Mouse (Mus musculus): ENCODE data around the gene Rrad.
"Not testable (repeated sequence)": the region's sequence is repeated elsewhere in the genome, so short reads cannot be mapped to it uniquely, and the experiment has no call there.

Gene Rrad

DNA sequence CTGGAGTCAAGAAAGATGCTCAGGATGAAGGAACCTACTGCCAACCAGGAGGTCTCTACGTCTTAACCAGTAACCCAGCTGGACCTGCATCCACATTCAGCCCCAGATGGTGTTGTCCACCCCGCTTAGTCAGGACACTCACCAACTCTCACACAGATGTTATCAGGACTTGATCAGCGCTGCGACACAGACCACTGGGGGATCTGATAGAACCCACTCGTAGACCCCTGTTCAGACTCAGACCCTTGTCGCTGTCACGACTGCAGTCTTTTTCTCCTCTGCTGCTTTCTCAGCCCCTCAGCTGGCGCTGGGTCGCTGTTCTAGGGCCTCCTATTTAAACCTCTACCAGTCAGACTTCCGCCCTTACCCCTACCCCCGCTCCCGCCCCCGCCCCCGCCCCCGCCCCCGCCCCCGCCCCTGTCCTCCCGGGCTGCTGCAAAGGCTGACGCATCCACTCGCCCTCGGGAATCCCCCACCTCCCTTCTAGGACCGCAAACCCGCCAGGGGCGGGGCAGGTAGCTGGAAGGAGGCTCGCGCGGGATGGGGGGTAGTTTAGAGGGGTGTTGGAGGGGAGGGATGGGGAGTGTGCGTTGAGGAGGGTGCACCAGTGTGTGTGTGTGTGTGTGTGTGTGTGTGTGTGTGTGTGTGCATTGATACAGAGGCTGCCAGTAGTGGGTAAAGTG, at the start of gene Rrad:
TSS of gene Rrad (minus strand) at position 347 of the 683 bp plus-strand sequence.
- DNase-seq (ENCODE audit: low spot score in 2 of 2) = peak; percentile 26 to 66

DNA sequence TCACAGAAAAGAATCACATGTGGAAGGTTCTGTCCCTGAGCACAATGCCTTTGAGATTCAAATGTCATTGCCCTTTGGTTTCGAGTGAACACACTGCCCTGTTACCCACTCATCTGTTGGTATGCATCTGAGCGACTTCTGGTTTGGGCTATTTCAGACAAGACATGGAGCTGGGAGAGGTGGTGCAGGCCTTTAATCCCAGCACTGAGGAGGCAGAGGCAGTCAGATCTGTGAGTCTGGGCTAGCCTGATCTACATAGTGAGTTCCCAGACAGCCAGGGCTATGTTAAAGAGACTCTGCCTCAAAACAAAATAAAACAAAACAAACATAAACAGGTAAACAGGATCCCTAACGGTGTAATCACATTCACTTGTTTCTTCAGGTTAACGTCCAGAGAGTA, 24.5 kb upstream of the Rrad start:
- no peak for DNase-seq (ENCODE audit: low spot score in 2 of 2)

DNA sequence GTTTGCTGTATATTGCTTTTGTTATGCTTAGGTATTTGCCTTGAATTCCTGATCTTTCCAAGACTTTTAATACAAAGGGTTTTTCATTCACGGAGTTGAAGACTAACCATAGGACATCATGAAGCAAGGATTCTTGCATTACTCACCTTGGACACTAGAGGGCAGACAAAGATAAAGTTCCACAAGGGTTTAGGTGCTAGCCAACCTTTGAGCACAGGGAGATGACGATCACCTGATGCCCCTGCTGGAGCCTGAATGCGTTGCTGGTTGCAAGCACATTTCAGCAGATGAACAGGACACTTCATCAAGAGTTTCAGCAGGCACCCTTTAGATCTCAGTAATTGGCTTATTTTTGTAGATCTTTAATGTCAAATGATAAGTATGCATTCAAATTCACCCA, 23.9 kb upstream of the Rrad start:
- peak; percentile 38 to 73 for DNase-seq (ENCODE audit: low spot score in 2 of 2)

DNA sequence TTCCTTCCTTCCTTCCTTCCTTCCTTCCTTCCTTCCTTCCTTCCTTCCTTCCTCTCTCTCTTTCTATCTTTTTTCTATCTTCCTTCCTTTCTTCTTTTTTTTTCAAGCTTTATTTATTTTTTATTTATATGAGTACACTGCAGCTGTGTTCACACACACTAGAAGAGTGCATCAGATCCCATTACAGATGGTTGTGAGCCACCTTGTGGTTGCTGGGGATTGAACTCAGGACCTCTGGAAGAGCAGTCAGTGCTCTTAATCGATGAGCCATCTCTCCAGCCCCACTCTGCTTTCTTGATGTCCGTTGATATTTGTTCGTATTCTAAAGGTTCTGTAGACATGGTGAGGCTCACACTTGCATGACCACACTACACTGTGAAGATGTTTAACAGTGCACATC, 13.1 kb upstream of the Rrad start:
- DNase-seq (ENCODE audit: low spot score in 2 of 2) = not testable (repeated sequence)

DNA sequence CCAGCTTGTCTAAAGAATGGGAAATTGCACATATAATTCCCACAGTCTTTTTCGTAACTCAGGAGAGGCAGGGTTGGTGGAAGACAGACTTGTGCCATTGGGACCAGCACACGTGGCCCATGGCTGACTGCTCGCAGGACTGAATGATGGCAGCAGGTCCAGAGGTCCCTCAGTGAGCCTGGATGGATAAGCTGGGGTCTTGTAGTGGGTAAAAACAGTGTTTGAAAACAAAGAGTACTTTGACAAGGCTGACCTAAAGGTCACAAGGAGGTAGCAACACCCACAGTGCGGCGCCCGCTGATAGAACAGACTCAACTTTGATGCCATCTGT, 11.2 kb upstream of the Rrad start:
- no peak for DNase-seq (ENCODE audit: low spot score in 2 of 2)

DNA sequence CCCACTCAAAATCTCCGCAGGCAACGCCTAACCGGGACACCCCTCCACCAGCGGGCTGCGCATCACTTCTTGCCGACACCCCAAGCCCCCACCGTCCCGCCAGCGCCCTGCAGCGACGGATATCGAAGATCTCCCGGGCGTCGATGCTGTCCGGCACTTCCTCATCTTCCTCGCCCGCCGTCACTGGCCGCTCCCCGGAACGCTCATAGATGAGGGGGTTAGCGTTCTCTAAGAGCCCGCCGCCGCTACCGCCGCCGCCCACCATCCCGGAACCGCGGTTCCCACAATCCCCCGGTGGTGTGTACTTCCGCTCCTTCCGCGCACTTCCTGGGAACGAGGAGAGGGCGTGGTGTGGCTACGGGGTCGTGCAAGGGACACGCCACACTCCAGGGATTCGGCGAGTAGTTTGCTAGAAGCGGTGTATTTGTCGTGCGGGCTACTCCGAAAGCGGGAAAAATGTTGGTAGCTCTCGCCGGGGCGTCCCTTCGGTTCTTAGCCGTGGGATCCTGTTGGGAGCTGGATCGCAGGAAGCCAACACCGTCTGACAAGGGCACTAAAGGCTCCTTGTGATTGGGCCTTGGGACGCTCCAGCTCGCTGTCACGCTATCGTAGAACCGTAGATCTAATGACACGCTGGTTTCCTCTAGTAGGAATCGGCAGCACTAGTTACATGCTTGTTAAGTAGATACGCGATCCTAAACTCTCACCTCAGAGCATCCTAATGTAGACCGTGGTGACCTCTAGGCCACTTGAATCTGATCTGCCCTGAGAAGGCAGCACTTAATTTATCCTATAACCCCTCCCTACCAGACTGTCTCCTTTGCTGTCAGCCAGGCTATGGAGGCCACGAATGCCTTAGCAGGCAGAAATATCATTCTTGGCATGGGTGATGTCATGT, 10.5 kb upstream of the Rrad start, which contains the start of gene Ciao2b:
TSS of gene Ciao2b (minus strand) at position 540 of the 898 bp plus-strand sequence.
- DNase-seq (ENCODE audit: low spot score in 2 of 2) = peak; percentile 73 to 81

DNA sequence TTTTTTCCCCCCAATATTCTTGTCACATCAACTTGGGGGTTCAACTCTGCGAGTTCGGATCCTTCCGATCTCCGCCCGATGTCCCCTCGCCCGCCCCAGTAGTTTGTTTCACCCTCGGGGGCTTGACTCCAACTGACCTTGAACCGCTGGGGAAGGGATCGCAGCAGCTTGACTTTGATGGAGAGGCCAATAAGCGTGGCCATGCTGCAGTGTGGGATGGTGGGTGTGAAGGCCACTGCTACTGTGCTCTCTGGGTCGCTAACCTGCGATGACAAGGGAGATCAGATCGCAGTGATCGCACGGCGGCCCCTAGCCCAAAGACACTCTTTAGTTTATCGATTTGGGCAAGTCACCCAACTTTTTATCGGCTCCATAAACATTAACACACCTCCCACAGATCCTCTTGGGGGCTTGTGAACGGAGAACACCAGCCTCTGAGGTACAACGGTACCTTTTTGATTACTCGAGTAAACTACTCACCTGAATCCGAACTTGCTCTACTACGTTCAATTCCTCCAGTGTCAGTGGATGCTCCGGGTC, 9.8 kb upstream of the Rrad start:
- peak in 1 of 2 experiments; percentile 19 for DNase-seq (ENCODE audit: low spot score in 2 of 2)

DNA sequence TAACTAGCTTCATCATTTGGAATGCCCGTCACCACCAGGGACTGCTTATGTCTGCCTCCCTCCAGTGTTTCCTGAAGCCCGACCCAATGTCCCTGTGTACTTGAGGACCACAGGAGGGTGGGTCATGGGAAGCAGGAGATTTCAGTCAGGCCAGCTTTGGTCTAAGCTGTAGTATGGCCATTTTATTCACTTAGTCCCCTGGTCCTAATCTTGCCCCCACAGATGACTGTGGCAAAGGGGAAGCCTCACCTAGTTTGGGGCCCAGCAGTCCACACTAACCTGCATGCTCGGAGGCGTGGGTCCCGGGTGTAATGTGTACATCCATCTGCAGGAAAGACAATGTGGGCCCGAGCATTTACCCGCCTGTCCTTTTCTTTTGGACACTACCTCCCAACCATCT, 9.1 kb upstream of the Rrad start:
- peak in 1 of 2 experiments; percentile 13 for DNase-seq (ENCODE audit: low spot score in 2 of 2)

DNA sequence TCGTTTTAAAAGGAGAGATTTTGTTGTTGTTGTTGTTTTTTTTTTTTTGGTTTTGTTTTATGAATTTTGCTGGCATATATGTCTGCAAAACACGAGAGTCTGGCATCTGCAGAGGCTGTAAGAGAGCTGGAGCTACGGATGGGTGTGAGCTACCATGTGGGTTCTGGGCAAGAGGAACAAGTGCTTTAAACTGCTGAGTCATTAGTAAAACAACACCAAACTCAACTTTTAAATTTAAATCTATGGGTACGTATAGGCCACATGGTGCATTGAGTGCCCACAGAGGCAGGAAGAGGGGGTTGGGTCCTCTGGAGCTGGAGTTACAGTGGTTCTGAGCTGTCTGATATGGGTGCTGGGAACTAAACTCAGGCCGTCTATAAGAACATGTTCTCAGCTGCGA, 6.9 kb upstream of the Rrad start:
- peak in 1 of 2 experiments; percentile 6 for DNase-seq (ENCODE audit: low spot score in 2 of 2)

DNA sequence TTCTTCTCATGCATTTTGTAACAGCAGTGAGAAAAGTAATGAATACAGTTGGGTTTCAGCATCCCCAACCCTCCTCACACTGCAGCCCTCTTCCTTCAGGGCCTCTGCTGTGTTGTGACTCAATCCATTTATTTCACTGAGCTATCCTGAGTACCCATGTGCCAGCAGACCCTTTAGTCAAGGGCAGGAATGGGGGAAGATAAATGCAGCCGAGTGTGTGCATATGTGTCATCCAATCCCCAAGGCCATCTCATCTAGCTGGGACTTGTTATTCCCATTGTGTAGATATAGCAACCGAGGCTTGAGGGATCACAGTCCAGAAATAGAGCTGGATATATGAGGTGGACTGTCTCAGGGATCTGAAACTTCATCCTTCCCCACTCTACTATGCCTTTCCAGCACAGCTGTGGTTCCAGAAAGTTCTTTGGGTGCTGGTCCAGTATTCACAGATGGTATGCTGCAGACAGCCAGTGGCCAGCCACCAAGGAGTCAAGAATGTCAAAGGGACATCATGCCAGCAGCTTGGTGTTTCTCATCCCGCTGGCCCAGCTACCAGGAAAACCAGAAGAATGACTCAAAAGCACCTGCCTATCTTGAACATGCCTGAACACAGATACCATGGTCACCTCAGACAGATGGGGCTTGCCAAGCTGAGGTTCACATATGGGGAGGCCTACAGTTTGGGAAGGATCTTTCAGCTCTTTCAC, 4.0 kb upstream of the Rrad start:
- peak; percentile 3 to 5 for DNase-seq (ENCODE audit: low spot score in 2 of 2)

DNA sequence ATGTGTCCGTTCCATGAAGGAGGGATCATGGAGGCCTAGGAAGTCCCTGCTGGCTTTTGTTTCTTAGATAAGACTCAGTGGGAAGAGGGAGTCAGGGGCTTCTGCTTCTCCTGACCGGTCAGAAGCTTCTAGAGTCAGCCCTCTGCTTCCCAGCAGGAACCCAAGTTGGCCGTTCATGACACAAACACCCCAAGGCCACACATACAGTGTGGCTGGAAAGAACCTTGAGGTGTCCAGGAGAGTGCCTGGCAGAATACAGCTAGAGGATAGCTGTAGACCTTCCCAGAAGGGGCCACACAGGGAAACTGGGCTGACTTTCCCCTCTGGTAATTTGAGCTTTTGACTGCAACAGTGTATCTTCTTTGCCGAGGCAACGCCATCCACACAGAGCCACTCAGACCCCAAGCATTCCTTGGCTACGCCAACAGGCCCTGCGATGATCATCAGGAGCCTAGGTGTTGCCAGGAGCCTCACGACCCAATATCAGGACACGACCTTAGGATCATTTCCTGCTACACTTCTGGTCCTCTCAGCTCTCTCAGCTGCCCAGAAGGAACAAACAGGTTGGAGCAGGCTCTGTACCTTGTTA, 2.1 kb upstream of the Rrad start:
- DNase-seq (ENCODE audit: low spot score in 2 of 2) = peak in 1 of 2 experiments; percentile 10

DNA sequence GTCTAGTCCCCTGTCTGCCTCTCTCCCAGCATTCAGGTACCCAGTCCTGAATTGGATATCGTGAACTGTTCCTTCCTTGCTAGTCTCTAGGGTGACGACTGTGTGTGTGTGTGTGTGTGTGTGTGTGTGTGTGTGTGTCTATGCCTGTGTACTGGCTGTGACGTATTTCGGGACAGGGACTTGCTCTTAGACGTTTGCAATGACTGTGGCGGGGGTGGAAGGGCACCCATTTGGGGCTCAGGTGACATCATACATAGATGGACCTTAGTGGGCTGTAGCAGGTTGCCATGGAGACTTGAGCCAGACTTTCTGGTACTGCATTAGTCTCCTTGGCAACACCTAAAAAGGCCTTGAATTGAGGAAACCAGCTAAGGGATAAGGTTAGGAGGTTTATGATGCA, 1.4 kb upstream of the Rrad start:
- peak in 1 of 2 experiments; percentile 11 for DNase-seq (ENCODE audit: low spot score in 2 of 2)

DNA sequence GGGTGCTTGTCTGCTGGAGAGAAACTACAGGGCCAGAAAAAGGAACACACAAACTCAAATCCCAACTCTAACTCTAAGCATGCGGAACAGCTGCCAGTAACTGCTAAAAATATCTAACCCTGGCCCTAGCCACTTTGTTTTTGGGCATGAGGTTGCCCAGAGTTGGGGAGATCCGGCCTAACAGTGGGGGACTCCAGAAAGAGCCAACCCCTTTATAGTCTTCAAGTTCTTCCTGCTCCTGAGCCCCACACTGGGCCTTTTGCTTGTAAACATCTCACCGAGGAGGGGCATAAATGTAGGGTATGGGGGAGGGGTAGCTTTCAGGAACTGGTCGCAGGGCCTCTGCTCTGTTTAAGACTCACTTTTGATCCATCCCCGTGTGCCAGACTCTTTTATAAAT, 848 bp upstream of the Rrad start:
- DNase-seq (ENCODE audit: low spot score in 2 of 2) = peak in 1 of 2 experiments; percentile 17

DNA sequence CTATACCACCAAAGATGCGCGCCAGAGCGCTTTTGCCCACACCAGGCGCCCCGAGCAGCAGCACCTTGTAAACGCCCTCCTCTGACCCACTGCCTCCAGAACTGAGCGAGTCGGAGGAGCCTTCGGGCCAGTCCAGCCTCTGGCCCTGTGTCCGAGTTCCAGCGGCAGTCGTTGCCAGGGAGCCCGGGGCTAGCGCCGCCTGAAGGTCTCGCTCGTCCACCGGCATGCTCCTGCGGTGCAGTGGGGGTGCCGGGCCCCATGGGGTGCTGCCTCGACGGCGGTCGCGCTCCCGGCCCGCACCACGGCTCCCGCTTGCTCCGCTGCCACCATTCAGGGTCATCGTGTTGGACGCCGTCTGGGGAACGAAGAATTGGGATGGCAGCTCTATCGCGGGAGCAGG, 553 bp downstream of the Rrad start:
- DNase-seq (ENCODE audit: low spot score in 2 of 2) = peak in 1 of 2 experiments; percentile 42

DNA sequence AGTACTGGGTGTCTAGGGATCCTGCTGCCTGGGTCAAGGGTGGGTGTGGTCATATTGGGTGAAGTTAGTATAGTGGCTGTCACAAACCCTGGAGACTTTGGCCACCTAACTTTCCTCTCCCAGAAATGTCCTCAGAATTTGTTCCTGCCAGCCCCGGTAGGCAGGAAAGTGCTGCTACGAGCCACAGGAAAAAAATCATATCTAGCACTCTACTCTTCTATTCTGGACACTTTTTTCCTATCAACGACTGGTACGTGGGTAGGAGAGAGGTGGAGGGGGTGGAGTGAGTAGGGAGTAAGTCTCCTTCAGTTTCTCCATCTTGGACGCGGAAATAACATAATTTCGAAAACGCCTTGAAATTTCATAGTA, 1.0 kb downstream of the Rrad start:
- no peak for DNase-seq (ENCODE audit: low spot score in 2 of 2)

DNA sequence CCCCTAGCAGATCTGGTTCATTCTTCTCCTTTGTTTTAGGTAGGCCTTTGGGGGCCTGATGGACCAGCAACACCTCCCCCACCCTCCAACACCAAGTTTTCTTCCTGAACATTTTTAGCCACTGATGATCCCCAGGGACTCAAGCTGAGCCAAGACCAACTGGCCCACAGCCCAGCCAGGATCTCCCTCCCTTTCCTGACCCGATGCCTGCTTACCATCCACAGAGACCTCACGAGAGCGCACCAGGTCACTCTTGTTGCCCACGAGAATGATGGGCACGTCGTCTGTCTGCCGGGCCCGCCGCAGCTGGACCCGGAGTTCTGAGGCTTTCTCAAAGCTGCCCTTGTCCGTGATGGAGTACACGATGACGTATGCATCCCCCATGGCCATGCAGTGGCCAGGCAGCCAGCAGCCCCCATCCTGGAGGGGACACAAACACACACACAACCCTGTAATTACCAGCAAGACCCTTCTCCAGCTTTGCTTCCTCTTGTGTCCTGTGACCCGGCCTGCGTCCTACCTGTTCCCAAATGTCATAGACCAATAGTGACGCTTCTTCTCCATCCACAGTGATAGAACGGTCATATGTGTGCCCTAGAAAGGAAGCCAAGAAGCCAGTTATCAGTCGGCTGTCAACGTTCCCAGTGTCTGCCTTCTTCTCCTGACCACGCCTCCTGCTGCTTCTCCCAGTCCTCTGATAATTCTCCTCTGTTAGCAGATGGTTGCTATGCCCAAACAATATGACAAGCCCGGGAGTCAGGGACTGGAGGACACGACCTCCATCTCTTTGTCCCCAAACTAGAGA, 1.6 kb downstream of the Rrad start:
- peak in 1 of 2 experiments; percentile 11 for DNase-seq (ENCODE audit: low spot score in 2 of 2)

DNA sequence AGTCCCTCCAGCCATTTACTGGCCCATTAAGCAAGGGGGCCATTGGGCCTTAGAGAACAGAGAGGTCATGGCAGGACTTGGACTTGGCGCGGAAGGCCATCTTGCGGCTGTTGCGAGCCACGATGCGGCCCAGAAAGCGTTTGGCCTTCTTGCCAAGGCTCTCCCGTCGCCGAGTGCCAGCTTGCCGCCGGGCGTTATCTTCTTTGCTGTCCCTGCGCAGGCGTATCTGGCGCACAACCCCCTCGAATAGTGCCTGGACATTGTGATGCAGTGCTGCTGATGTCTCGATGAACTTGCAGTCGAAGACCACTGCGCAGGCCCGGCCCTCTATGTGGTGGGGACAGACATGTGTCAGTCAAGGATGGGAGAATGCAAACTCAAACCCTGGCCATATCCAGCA, 2.7 kb downstream of the Rrad start:
- DNase-seq (ENCODE audit: low spot score in 2 of 2) = no peak

DNA sequence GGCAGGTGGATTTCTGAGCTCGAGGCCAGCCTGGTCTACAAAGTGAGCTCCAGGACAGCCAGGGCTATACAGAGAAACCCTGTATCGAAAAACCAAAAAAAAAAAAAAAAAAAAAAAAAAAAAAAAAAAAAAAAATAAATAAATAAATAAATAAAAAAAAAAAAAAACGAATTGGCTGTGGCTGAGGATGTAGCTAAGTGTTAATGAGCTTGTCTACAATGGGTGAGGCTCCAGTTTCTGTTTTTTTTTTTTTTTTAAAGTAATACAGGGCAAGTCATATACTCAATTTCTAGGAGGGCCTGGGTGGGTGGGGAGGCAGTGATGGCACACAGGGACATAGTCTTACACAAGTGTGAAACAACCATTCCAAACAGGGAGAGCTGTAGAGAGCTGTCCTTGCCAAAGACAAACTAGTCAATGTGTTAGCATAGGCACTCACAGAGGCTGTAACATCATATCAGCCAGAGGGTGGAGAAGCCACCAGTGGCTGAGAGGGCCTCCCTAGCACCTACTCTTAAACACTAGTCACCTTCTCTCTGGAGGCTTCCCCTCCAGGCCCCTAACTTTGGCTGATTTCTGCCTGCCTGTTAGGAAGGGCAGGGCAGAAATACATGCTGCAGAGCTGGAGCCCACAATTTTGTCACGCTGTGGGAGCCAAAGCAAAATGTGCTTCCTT, 3.9 kb downstream of the Rrad start:
- no peak for DNase-seq (ENCODE audit: low spot score in 2 of 2)

DNA sequence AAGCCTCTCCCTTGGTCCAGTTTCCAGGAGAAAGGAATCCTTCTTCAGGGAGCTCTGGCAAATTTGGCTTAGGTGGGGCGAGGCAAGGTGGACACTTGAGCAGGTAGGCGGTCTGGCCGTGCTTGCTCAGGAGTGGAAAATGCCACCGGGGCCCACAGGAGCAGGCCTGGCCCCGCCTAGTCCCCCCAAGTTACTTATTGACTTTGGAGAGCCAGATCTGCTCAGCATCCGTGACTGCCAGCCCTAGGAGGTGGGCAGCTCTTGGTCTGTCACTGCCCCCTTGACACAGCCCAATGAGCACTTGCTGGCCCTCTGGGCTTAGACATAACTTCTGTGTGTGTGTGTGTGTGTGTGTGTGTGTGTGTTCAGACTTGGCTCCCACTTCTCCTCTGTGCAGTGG, 7.0 kb downstream of the Rrad start, which contains the start of gene Cdh16:
TSS of gene Cdh16 (minus strand) at position 236 of the 400 bp plus-strand sequence.
- no peak for DNase-seq (ENCODE audit: low spot score in 2 of 2)

DNA sequence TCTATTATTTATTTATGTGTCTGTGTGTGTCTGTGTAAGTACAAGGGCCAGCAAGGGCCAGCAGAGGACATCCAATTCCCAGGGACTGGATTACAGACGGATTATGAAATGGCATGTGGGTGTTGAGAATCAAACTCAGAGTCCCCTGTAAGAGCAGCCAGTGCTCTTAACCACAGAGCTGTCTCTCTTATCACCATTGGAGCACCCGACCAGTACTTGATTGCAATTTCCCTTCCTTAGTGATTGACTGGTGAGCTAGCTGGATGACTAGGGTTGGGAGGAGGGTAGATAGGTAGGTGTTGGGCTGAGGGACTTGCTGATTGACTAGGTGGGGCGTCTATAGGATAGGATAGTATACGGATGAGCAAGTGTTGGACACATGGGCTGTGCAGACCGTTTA, 10.4 kb downstream of the Rrad start:
- DNase-seq (ENCODE audit: low spot score in 2 of 2) = no peak

Data from spleen, postnatal 10 days (tissue).